Comparison of ENCODE assay signal across 30 mouse cellular contexts in the genomic region with DNA sequence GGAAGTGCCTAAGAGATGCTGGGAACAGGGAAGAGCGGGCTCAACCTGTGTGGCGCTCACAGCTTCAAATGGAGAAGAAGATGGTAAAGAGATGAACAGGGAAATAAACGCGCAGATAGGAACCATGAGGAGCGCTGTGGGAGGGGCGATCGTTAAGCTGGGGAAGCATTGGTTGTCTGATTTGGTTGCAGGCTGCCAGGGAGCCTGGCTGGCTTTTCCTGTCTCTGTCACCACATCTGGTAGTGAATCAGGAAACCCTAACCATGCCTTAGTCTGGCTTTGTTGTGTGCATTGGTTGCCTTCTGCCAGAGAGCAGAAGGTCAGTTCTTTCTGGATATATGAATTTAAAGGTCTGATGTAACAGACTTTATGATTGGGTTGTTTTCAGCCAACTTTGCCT. TPM values are rescaled to one million over a fixed set of nuclear protein-coding genes. Genes with fewer than 3 reads are reported as not detected.
DNase-seq lines count a peak whose midpoint lies in the region; ATAC-seq and TF ChIP-seq lines count a peak whose summit lies in the region.
"Had no signal": no experiment of that assay in that cellular context is flagged by ENCODE, and none has a peak within 500 bp of the region (broad histone marks: within the 10 kb centered on the region; RNA-seq: fewer than 3 reads in every experiment).

No protein-coding gene starts in this region.

- peak overlapping the region; percentile 75 for H3K27ac ChIP-seq in limb, embryonic 10.5 days
- H3K27ac ChIP-seq: embryonic facial prominence, embryonic 13.5 days; forebrain, embryonic 12.5 days; forebrain, embryonic 15.5 days; heart, embryonic 15.5 days; hindbrain, embryonic 12.5 days had no signal

- no peaks in the 10 kb centered on the region for H3K36me3 ChIP-seq in limb, embryonic 10.5 days
- H3K36me3 ChIP-seq: embryonic facial prominence, embryonic 10.5 days; embryonic facial prominence, embryonic 13.5 days; forebrain, embryonic 12.5 days; forebrain, embryonic 15.5 days; G1E; heart, embryonic 12.5 days; heart, embryonic 15.5 days; hindbrain, embryonic 12.5 days had no signal

- ATAC-seq in CD4-positive, CD25-positive, alpha-beta regulatory T cell, adult 4 months, result peak; percentile 47
- ATAC-seq in common myeloid progenitor, adult 5-6 weeks (replicated peaks; ENCODE audit: low read depth, poor library complexity, severe bottlenecking), result peak; percentile 97
- ATAC-seq in megakaryocyte-erythroid progenitor cell, adult 5-6 weeks (replicated peaks; ENCODE audit: low FRiP score, low TSS enrichment, poor library complexity, severe bottlenecking), result 0 out of 2 replicates have a peak, but pooled peaks have one; percentile 50
- ATAC-seq: forebrain, embryonic 15.5 days; hindbrain, embryonic 16.5 days; inflammation-experienced regulatory T-cells, adult 6 months; Patski had no signal

- no peak for TF ChIP-seq POLR2A in lung, adult 2 months (IDR thresholded peaks at IDR 0.05; ENCODE audit: borderline replicate concordance, extremely low read depth, low read depth, low read length)

- 88% methylated on average over 7 of the region's 7 CpGs for WGBS in limb, embryonic 10.5 days
- 83% methylated on average over 7 of the region's 7 CpGs for WGBS in lung, adult 2 months

- H3K27me3 ChIP-seq in limb, embryonic 10.5 days (ENCODE audit: low read depth, poor library complexity, severe bottlenecking), result no peaks in the 10 kb centered on the region
- H3K27me3 ChIP-seq: CH12.LX; embryonic facial prominence, embryonic 13.5 days; forebrain, embryonic 12.5 days; forebrain, embryonic 15.5 days; heart, embryonic 12.5 days; heart, embryonic 15.5 days; hindbrain, embryonic 12.5 days; Patski had no signal

- H3K9me3 ChIP-seq in limb, embryonic 10.5 days (replicated peaks), result no peaks in the 10 kb centered on the region
- H3K9me3 ChIP-seq: embryonic facial prominence, embryonic 10.5 days; embryonic facial prominence, embryonic 13.5 days; forebrain, embryonic 12.5 days; forebrain, embryonic 15.5 days; heart, embryonic 12.5 days; heart, embryonic 15.5 days; hindbrain, embryonic 12.5 days had no signal

- no peak for TF ChIP-seq CTCF in lung, adult 2 months (IDR thresholded peaks at IDR 0.05; ENCODE audit: insufficient read depth, low read length)

- H3K4me1 ChIP-seq in limb, embryonic 10.5 days, result peaks cover 18% of the 10 kb centered on the region
- H3K4me1 ChIP-seq in lung, adult 2 months (ENCODE audit: control insufficient read depth, insufficient read depth, low read length), result peaks cover 3% of the 10 kb centered on the region; the same call in 1 of the 2 replicates
- H3K4me1 ChIP-seq: forebrain, embryonic 12.5 days; forebrain, embryonic 15.5 days; hindbrain, embryonic 12.5 days had no signal

- H3K4me3 ChIP-seq in limb, embryonic 10.5 days, result no peak overlapping the region
- H3K4me3 ChIP-seq in lung, adult 2 months (replicated peaks; ENCODE audit: extremely low read depth, low read depth, low read length), result no peak overlapping the region
- H3K4me3 ChIP-seq: embryonic facial prominence, embryonic 10.5 days; embryonic facial prominence, embryonic 13.5 days; erythroblast, embryonic 14.5 days; forebrain, embryonic 12.5 days; forebrain, embryonic 15.5 days; heart, embryonic 12.5 days; heart, embryonic 15.5 days; hindbrain, embryonic 12.5 days had no signal

- no peak for DNase-seq in limb, embryonic 10.5 days (ENCODE audit: low spot score)
- no peak for DNase-seq in lung, adult 2 months
- DNase-seq in heart, adult 9 months (ENCODE audit: low spot score in 2 of 2), result no peak
- DNase-seq in cerebellum, adult 9-10 months, result no peak
- DNase-seq in cerebellum, adult 18-20 months, result no peak
- DNase-seq: adrenal gland, adult 2 months; adrenal gland, postnatal 14 days; cerebellum, adult 11 months; cerebellum, adult 8-10 months; cerebellum, postnatal 25 days; embryo, embryonic 11 days; gastrocnemius, postnatal 25 days; heart, postnatal 14 days; heart, postnatal 4 days had no signal

RNA-seq across cellular contexts. Expression of gene Retreg1, which starts 28.5 kb away (rescaled TPM):
- polyA plus RNA-seq in CD4-positive, CD25-positive, alpha-beta regulatory T cell, adult 4 months (2017; shearing (Covaris generic)), result 10 to 100 TPM; 63.1 to 79.2 TPM
- 77.9 and 95.7 TPM in 2 replicates for total RNA-seq in common myeloid progenitor, adult 5-6 weeks (2017)
- polyA plus RNA-seq in limb, embryonic 10.5 days (2016; fragmentation: Nextera tagmentation; extraction: Ambion mirVana), result 1.2 and 1.9 TPM in 2 replicates
- total RNA-seq in megakaryocyte-erythroid progenitor cell, adult 5-6 weeks (2014; fragmentation: Nextera tagmentation), result 9.7 and 12.3 TPM in 2 replicates
- total RNA-seq in megakaryocyte-erythroid progenitor cell, adult 5-6 weeks (2017), result 20.6 and 58.2 TPM in 2 replicates
- 10.9 and 15.5 TPM in 2 replicates for polyA plus RNA-seq in lung, adult 2 months (2012; rRNA removed)
- polyA plus RNA-seq: erythroblast, embryonic 14.5 days; G1E had no signal

Comparison
In these comparisons a context has a peak if more than half of its experiments do, and no peak if none do; other contexts are left out.
1. ATAC-seq: peak in every context shown above with its lines; median percentile 97 in common myeloid progenitor, adult 5-6 weeks; 50 in megakaryocyte-erythroid progenitor cell, adult 5-6 weeks; 47 in CD4-positive, CD25-positive, alpha-beta regulatory T cell, adult 4 months.